Comparison of ENCODE assay signal across 23 mouse cellular contexts in the genomic region with DNA sequence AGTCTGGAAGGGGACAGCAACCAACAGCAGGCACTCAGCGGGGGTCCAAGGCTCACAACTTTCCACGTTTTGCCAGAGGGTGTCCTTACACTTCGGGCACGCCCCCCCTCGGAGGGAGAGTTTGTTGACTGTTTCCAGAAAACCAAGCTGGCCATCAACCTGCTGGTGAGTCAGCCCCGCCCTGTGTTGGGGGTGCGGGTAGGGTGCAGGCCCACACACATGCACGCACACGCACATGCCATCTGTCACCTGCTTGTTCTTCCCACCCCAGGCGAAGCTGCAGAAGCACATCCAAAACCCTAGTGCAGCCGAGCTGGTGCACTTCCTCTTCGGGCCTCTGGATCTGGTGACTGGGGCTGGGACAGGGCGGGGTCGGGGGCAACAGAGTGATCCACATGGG. TPM values are rescaled to one million over a fixed set of nuclear protein-coding genes. Genes with fewer than 3 reads are reported as not detected.
A peak's percentile ranks its signal among the peaks of the same experiment; 100 is the strongest.
DNase-seq lines count a peak whose midpoint lies in the region; ATAC-seq and TF ChIP-seq lines count a peak whose summit lies in the region.
"Had no signal": no experiment of that assay in that cellular context is flagged by ENCODE, and none has a peak within 500 bp of the region (broad histone marks: within the 10 kb centered on the region; RNA-seq: fewer than 3 reads in every experiment).

No protein-coding gene starts in this region.

- no peak overlapping the region for H3K27ac ChIP-seq in intestine, postnatal 0 days (ENCODE audit: low read depth, low read length)
- H3K27ac ChIP-seq in intestine, embryonic 15.5 days, result no peak overlapping the region
- H3K27ac ChIP-seq in layer of hippocampus, adult 2 months, result no peak overlapping the region
- H3K27ac ChIP-seq: embryonic facial prominence, embryonic 13.5 days; forebrain, embryonic 15.5 days; hindbrain, embryonic 12.5 days; left cerebral cortex, adult 2 months; liver, embryonic 13.5 days; midbrain, embryonic 12.5 days; stomach, postnatal 0 days had no signal

- intact Hi-C loops in heart, postnatal 14 days (cut with DNase I), result no loop called here

- no peak overlapping the region for H3K4me3 ChIP-seq in intestine, postnatal 0 days (ENCODE audit: low read depth, low read length)
- H3K4me3 ChIP-seq in intestine, embryonic 15.5 days (replicated peaks), result no peak overlapping the region
- no peak overlapping the region for H3K4me3 ChIP-seq in layer of hippocampus, adult 2 months
- H3K4me3 ChIP-seq: embryonic facial prominence, embryonic 13.5 days; forebrain, embryonic 15.5 days; hindbrain, embryonic 12.5 days; left cerebral cortex, adult 2 months; liver, embryonic 13.5 days; midbrain, embryonic 12.5 days had no signal

- peak; percentile 6; the same call in 1 of the 2 replicates for ATAC-seq in intestine, postnatal 0 days
- no peak for ATAC-seq in intestine, embryonic 15.5 days
- ATAC-seq: activated CD4-positive, CD25-positive, alpha-beta regulatory T cell, adult 4 months; forebrain, embryonic 15.5 days; Patski had no signal

- peak; percentile 36 for DNase-seq in right cerebral cortex, postnatal 25 days
- no peak for DNase-seq in right cerebral cortex, postnatal 10 days (ENCODE audit: low spot score in 2 of 2)
- DNase-seq in layer of hippocampus, adult 2 months (ENCODE audit: low spot score in 2 of 2), result peak; percentile 33 to 37
- DNase-seq in heart, postnatal 14 days, result no peak
- no peak for DNase-seq in lung, postnatal 14 days
- DNase-seq: adrenal gland, postnatal 10 days; heart, postnatal 10 days; kidney, adult 8-10 months; kidney, postnatal 36 days; liver, embryonic 13.5 days; lung, embryonic 14.5 days had no signal

- no peak overlapping the region for H3K9ac ChIP-seq in intestine, postnatal 0 days (ENCODE audit: low read depth, low read length)
- H3K9ac ChIP-seq in intestine, embryonic 15.5 days, result no peak overlapping the region
- H3K9ac ChIP-seq: embryonic facial prominence, embryonic 13.5 days; forebrain, embryonic 15.5 days; hindbrain, embryonic 12.5 days; liver, embryonic 13.5 days; lung, embryonic 14.5 days had no signal

- no peak for TF ChIP-seq CTCF in intestine, postnatal 0 days (IDR thresholded peaks at IDR 0.05; ENCODE audit: low read depth)
- no peak for TF ChIP-seq CTCF in layer of hippocampus, adult 2 months (conservative IDR thresholded peaks at IDR 0.05)

- peaks cover 50% of the 10 kb centered on the region; the same call in 1 of the 2 replicates for H3K36me3 ChIP-seq in intestine, postnatal 0 days (ENCODE audit: control insufficient read depth, insufficient read depth)
- no peaks in the 10 kb centered on the region for H3K36me3 ChIP-seq in intestine, embryonic 15.5 days
- H3K36me3 ChIP-seq: embryonic facial prominence, embryonic 13.5 days; forebrain, embryonic 15.5 days; hindbrain, embryonic 12.5 days; liver, embryonic 13.5 days; midbrain, embryonic 12.5 days had no signal

- no peaks in the 10 kb centered on the region for H3K4me1 ChIP-seq in intestine, postnatal 0 days (replicated peaks; ENCODE audit: control insufficient read depth, insufficient read depth, low read length)
- H3K4me1 ChIP-seq in intestine, embryonic 15.5 days (replicated peaks), result peaks cover 10% of the 10 kb centered on the region; the same call in 1 of the 2 replicates
- H3K4me1 ChIP-seq: embryonic facial prominence, embryonic 13.5 days; hindbrain, embryonic 12.5 days had no signal

- H3K27me3 ChIP-seq in intestine, postnatal 0 days (replicated peaks; ENCODE audit: control insufficient read depth, insufficient read depth, low read length), result no peaks in the 10 kb centered on the region
- H3K27me3 ChIP-seq in intestine, embryonic 15.5 days (replicated peaks), result no peaks in the 10 kb centered on the region; the same call in 1 of the 2 replicates
- H3K27me3 ChIP-seq: Patski had no signal

- 70% methylated on average over 14 of the region's 14 CpGs for WGBS in intestine, postnatal 0 days
- WGBS in intestine, embryonic 15.5 days, result 76% methylated on average over 14 of the region's 14 CpGs

- no peak overlapping the region for H3K4me2 ChIP-seq in intestine, postnatal 0 days (replicated peaks; ENCODE audit: low read depth)
- no peak overlapping the region for H3K4me2 ChIP-seq in intestine, embryonic 15.5 days (replicated peaks)
- H3K4me2 ChIP-seq: embryonic facial prominence, embryonic 13.5 days; forebrain, embryonic 15.5 days; heart, embryonic 11.5 days; hindbrain, embryonic 12.5 days; liver, embryonic 13.5 days; lung, embryonic 14.5 days; midbrain, embryonic 12.5 days had no signal

- H3K9me3 ChIP-seq in intestine, postnatal 0 days (ENCODE audit: control insufficient read depth), result no peaks in the 10 kb centered on the region
- no peaks in the 10 kb centered on the region for H3K9me3 ChIP-seq in intestine, embryonic 15.5 days
- H3K9me3 ChIP-seq: embryonic facial prominence, embryonic 13.5 days; forebrain, embryonic 15.5 days; hindbrain, embryonic 12.5 days; liver, embryonic 13.5 days; midbrain, embryonic 12.5 days had no signal

RNA-seq across cellular contexts. Expression of a gene that starts 18.3 kb away (rescaled TPM):
- polyA plus RNA-seq in intestine, postnatal 0 days (2015; fragmentation: Nextera tagmentation; extraction: Ambion mirVana), result 234 and 248 TPM in 2 replicates
- polyA plus RNA-seq in intestine, embryonic 15.5 days (2015; fragmentation: Nextera tagmentation; extraction: Ambion mirVana), result 117 and 133 TPM in 2 replicates
- total RNA-seq in layer of hippocampus, adult 2 months (2021), result 1 to 10 TPM; 4.9 to 5.1 TPM
- total RNA-seq in heart, postnatal 14 days (2021), result 1 to 10 TPM; 2.7 to 3.0 TPM
- total RNA-seq: monocyte, adult 5-6 weeks had no signal
- polyA plus RNA-seq: activated CD4-positive, CD25-positive, alpha-beta regulatory T cell, adult 4 months had no signal

RNA-seq across cellular contexts. Expression of a gene that starts 29.4 kb away (rescaled TPM):
- 21.8 and 23.3 TPM in 2 replicates for polyA plus RNA-seq in intestine, postnatal 0 days (2015; fragmentation: Nextera tagmentation; extraction: Ambion mirVana)
- 35.1 and 35.6 TPM in 2 replicates for polyA plus RNA-seq in intestine, embryonic 15.5 days (2015; fragmentation: Nextera tagmentation; extraction: Ambion mirVana)
- 10 to 100 TPM; 32.9 to 33.7 TPM for total RNA-seq in layer of hippocampus, adult 2 months (2021)
- 10 to 100 TPM; 13.6 to 16.1 TPM for total RNA-seq in heart, postnatal 14 days (2021)

RNA-seq across cellular contexts. Expression of a gene that starts 29.5 kb away (rescaled TPM):
- 52.8 and 55.7 TPM in 2 replicates for polyA plus RNA-seq in intestine, postnatal 0 days (2015; fragmentation: Nextera tagmentation; extraction: Ambion mirVana)
- 63.1 and 63.5 TPM in 2 replicates for polyA plus RNA-seq in intestine, embryonic 15.5 days (2015; fragmentation: Nextera tagmentation; extraction: Ambion mirVana)
- total RNA-seq in layer of hippocampus, adult 2 months (2021), result 10 to 100 TPM; 74.1 to 77.0 TPM
- total RNA-seq in heart, postnatal 14 days (2021), result 10 to 100 TPM; 20.0 to 22.1 TPM

RNA-seq across cellular contexts. Expression of a gene that starts 35.0 kb away (rescaled TPM):
- 706 and 711 TPM in 2 replicates for polyA plus RNA-seq in intestine, postnatal 0 days (2015; fragmentation: Nextera tagmentation; extraction: Ambion mirVana)
- polyA plus RNA-seq in intestine, embryonic 15.5 days (2015; fragmentation: Nextera tagmentation; extraction: Ambion mirVana), result 458 and 460 TPM in 2 replicates
- total RNA-seq in layer of hippocampus, adult 2 months (2021), result 100 to 1,000 TPM; 111 to 114 TPM
- total RNA-seq in heart, postnatal 14 days (2021), result 100 to 1,000 TPM; 125 to 126 TPM

RNA-seq across cellular contexts. Expression of a gene that starts 57.0 kb away (rescaled TPM):
- polyA plus RNA-seq in intestine, postnatal 0 days (2015; fragmentation: Nextera tagmentation; extraction: Ambion mirVana), result 34.3 and 37.1 TPM in 2 replicates
- polyA plus RNA-seq in intestine, embryonic 15.5 days (2015; fragmentation: Nextera tagmentation; extraction: Ambion mirVana), result 47.4 and 49.2 TPM in 2 replicates
- 10 to 100 TPM; 42.1 to 45.1 TPM for total RNA-seq in layer of hippocampus, adult 2 months (2021)
- 10 to 100 TPM; 12.5 to 13.3 TPM for total RNA-seq in heart, postnatal 14 days (2021)

Comparison
In these comparisons a context has a peak if more than half of its experiments do, and no peak if none do; other contexts are left out.
1. DNase-seq: peak in right cerebral cortex, postnatal 25 days (single experiment) and layer of hippocampus, adult 2 months (2 of 2); none in right cerebral cortex, postnatal 10 days (0 of 2), heart, postnatal 14 days (0 of 2) and lung, postnatal 14 days (single experiment).